Mouse (Mus musculus): ENCODE data around the gene Gria2. TPM values are rescaled to one million over a fixed set of nuclear protein-coding genes. Genes with fewer than 3 reads are reported as not detected.

The Gria2 gene
- total and polyA plus RNA-seq, 3 experiments = 0.11 TPM; not detected in 2

DNA sequence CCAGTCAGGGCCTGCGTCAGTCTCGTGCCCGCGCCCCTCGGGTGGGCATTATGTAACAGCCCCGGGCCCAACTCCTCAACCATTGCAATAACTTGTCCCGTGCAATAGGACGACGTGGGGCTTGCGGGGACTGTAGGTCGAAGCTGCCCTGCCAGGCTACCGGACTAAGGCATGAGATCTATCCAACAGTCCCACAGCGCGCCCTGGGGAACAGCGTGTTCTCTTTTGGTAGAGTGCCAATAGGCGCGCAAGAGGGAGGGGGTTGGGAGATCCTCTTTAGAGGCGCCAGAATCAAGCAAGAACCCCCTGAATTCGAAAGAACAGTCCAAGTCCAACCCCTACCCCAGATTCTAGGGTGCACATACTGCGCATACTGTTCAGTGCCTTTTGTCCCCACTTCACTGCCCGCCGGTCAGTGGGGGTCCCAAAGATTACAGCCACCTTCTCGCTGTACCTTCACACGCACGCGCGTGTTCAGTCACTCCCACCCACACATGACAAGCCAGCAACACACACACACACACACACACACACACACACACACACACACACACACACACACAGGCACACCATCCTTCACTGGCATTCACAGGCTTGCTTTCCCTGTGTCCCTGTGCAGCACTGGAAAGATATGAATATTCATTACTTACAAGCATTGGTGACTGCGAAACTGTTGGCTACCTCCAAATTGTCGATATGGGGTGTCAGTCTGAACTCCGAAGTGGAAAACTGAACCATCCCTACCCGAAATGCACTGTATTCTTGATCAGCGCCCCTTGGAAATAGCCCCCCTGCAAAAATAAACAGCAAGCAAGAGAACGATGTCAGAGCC, 1.4 kb downstream of the Gria2 start:
- no peak for TF ChIP-seq GATA2 (IDR thresholded peaks at IDR 0.05; ENCODE audit: borderline replicate concordance, low read depth, low read length)
- no peak for TF ChIP-seq POLR2AphosphoS5 (IDR thresholded peaks at IDR 0.05; ENCODE audit: insufficient replicate concordance, low read depth, low read length)
- no peak for TF ChIP-seq CTCF (IDR thresholded peaks at IDR 0.05; ENCODE audit: low read depth, low read length)
- TF ChIP-seq TAL1 (conservative IDR thresholded peaks at IDR 0.05; ENCODE audit: low read depth, low read length) = no peak
- no peak for TF ChIP-seq GATA1 (IDR thresholded peaks at IDR 0.05; ENCODE audit: borderline replicate concordance, low read length)
- no peaks in the 10 kb centered on the region for H3K9me3 ChIP-seq (replicated peaks)
- ATAC-seq (ENCODE audit: extremely low read depth, insufficient number of reproducible peaks, low FRiP score, poor library complexity, severe bottlenecking) (no peak), DNase-seq (ENCODE audit: low spot score) (no peak)
- no peaks in the 10 kb centered on the region for H3K4me1 ChIP-seq (ENCODE audit: insufficient read depth, low read depth, low read length)
- no peaks in the 10 kb centered on the region for H3K36me3 ChIP-seq (replicated peaks)
- H3K27me3 ChIP-seq (ENCODE audit: insufficient read depth, low read length) = peaks cover 2% of the 10 kb centered on the region; the same call in 1 of the 2 replicates
- no peak overlapping the region for H3K4me3 ChIP-seq (ENCODE audit: low read depth, low read length)

DNA sequence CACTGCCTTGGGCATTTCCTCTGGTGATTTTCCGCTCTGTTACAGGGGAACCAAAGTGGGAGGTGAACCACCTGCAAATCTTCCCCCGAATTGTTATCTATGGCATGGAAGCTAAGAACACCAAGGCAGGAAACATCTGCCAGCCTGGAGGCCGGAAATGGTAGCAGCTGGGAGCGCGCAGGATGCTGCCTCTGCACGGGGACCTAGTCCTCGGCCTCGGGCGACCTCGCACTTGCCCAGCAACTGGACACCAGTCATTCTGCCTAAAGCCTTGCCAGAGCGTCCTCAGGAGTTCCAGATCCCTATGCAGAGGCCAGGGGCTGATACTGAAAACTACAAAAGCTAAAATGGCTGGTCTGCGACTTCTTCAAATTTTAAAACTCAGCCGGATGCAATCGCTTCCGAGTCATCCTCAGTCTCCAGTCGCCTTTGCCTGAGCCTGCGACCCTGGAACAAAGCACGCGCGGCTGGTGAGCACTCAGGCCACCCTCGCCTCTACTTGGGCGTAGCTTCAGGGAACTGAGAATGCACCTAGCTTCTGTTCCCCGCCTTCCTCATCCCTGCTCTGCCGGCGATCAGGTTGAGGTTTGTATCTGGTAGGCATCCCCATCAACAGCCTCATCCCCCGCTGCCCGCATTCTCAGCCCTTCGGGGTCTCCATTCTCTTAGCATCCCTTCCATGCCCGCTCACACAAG, 2.2 kb downstream of the Gria2 start:
- no peaks in the 10 kb centered on the region for H3K4me1 ChIP-seq (ENCODE audit: insufficient read depth, low read depth, low read length)
- ATAC-seq (ENCODE audit: extremely low read depth, insufficient number of reproducible peaks, low FRiP score, poor library complexity, severe bottlenecking) (no peak), DNase-seq (ENCODE audit: low spot score) (no peak)
- H3K4me3 ChIP-seq (ENCODE audit: low read depth, low read length) = no peak overlapping the region
- TF ChIP-seq TAL1 (conservative IDR thresholded peaks at IDR 0.05; ENCODE audit: low read depth, low read length) (no peak), CTCF (IDR thresholded peaks at IDR 0.05; ENCODE audit: low read depth, low read length) (no peak)
- peaks cover 2% of the 10 kb centered on the region; the same call in 1 of the 2 replicates for H3K27me3 ChIP-seq (ENCODE audit: insufficient read depth, low read length)
- no peaks in the 10 kb centered on the region for H3K9me3 ChIP-seq (replicated peaks)
- H3K36me3 ChIP-seq (replicated peaks) = no peaks in the 10 kb centered on the region

DNA sequence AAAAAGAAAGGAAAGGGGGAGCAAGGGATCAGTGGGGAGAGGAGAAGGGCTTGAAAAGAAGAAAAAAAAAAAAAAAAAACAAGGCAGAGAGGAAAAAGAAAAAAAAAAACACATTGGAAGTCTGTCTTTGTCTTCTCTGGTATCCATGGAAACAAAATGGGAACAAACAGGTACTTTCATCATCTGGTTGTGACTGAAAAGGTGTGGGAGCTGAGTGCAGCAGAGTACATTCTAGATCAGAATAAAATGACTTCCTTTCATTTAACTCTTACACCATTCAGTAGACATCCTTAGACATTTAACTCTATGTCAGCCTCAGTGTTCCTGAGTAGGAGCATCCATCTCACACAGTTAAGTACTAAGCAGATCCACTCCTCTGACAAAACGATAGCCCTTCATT, 4.7 kb downstream of the Gria2 start:
- Histone ChIP-seq H3K9me3 (replicated peaks) (no peaks in the 10 kb centered on the region), H3K27me3 (ENCODE audit: insufficient read depth, low read length) (peaks cover 2% of the 10 kb centered on the region; the same call in 1 of the 2 replicates), H3K36me3 (replicated peaks) (no peaks in the 10 kb centered on the region), H3K4me3 (ENCODE audit: low read depth, low read length) (no peak overlapping the region), H3K4me1 (ENCODE audit: insufficient read depth, low read depth, low read length) (no peaks in the 10 kb centered on the region)
- ATAC-seq (ENCODE audit: extremely low read depth, insufficient number of reproducible peaks, low FRiP score, poor library complexity, severe bottlenecking) (no peak), DNase-seq (ENCODE audit: low spot score) (no peak)
- TF ChIP-seq POLR2AphosphoS5 (IDR thresholded peaks at IDR 0.05; ENCODE audit: insufficient replicate concordance, low read depth, low read length) (no peak), CTCF (IDR thresholded peaks at IDR 0.05; ENCODE audit: low read depth, low read length) (no peak), GATA2 (IDR thresholded peaks at IDR 0.05; ENCODE audit: borderline replicate concordance, low read depth, low read length) (no peak)

DNA sequence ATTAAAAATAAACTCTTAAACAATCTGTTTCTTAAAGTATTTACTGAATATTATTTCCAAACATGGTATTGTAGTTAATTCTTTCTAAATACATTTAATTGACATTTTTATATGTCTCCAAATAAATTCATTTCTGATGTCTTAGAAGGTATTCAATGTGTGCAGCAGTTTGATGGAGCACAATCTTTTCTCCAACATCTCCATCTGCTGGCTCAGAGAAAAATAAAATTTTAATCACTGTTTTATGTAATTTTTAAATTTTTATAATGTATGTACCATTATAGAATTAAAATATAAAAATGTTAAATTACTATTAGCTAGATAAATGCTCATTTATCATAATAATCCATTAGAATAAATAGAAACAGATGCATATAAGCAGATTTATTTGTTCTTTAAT, 5.9 kb downstream of the Gria2 start:
- TF ChIP-seq GATA1 (IDR thresholded peaks at IDR 0.05; ENCODE audit: borderline replicate concordance, low read length) (no peak), CTCF (IDR thresholded peaks at IDR 0.05; ENCODE audit: low read depth, low read length) (no peak), TAL1 (conservative IDR thresholded peaks at IDR 0.05; ENCODE audit: low read depth, low read length) (no peak), POLR2AphosphoS5 (IDR thresholded peaks at IDR 0.05; ENCODE audit: insufficient replicate concordance, low read depth, low read length) (no peak), GATA2 (IDR thresholded peaks at IDR 0.05; ENCODE audit: borderline replicate concordance, low read depth, low read length) (no peak)
- no peak for ATAC-seq (ENCODE audit: extremely low read depth, insufficient number of reproducible peaks, low FRiP score, poor library complexity, severe bottlenecking)
- H3K4me3 ChIP-seq (ENCODE audit: low read depth, low read length) = no peak overlapping the region
- no peaks in the 10 kb centered on the region for H3K4me1 ChIP-seq (ENCODE audit: insufficient read depth, low read depth, low read length)
- no peaks in the 10 kb centered on the region for H3K9me3 ChIP-seq (replicated peaks)
- H3K27me3 ChIP-seq (ENCODE audit: insufficient read depth, low read length) = peaks cover 2% of the 10 kb centered on the region; the same call in 1 of the 2 replicates
- H3K36me3 ChIP-seq (replicated peaks) = no peaks in the 10 kb centered on the region
- no peak for DNase-seq (ENCODE audit: low spot score)

DNA sequence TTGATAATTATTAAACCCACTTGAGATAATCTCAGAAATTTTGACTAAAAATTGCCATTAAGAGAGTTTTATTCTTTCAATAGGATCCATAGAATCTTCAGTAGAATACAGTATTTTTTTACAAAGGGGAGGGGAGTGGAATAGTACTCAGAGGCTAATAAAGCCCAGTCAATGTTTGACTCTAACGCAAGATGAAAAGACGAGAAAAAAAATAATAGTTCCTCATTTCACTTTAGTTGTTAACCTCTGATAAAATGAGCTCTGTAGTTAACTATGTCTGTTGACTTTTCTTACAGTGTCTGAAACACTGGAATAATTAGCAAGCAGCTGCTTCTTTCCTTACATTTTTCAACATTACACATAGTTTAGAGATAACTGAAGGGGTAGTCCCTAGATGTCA, 7.4 kb downstream of the Gria2 start:
- no peak for DNase-seq (ENCODE audit: low spot score)
- Histone ChIP-seq H3K27me3 (ENCODE audit: insufficient read depth, low read length) (no peaks in the 10 kb centered on the region), H3K36me3 (replicated peaks) (no peaks in the 10 kb centered on the region), H3K4me1 (ENCODE audit: insufficient read depth, low read depth, low read length) (no peaks in the 10 kb centered on the region), H3K4me3 (ENCODE audit: low read depth, low read length) (no peak overlapping the region), H3K9me3 (replicated peaks) (no peaks in the 10 kb centered on the region)
- TF ChIP-seq CTCF (IDR thresholded peaks at IDR 0.05; ENCODE audit: low read depth, low read length) (no peak), GATA1 (IDR thresholded peaks at IDR 0.05; ENCODE audit: borderline replicate concordance, low read length) (no peak), TAL1 (conservative IDR thresholded peaks at IDR 0.05; ENCODE audit: low read depth, low read length) (no peak), GATA2 (IDR thresholded peaks at IDR 0.05; ENCODE audit: borderline replicate concordance, low read depth, low read length) (no peak)
- no peak for ATAC-seq (ENCODE audit: extremely low read depth, insufficient number of reproducible peaks, low FRiP score, poor library complexity, severe bottlenecking)

DNA sequence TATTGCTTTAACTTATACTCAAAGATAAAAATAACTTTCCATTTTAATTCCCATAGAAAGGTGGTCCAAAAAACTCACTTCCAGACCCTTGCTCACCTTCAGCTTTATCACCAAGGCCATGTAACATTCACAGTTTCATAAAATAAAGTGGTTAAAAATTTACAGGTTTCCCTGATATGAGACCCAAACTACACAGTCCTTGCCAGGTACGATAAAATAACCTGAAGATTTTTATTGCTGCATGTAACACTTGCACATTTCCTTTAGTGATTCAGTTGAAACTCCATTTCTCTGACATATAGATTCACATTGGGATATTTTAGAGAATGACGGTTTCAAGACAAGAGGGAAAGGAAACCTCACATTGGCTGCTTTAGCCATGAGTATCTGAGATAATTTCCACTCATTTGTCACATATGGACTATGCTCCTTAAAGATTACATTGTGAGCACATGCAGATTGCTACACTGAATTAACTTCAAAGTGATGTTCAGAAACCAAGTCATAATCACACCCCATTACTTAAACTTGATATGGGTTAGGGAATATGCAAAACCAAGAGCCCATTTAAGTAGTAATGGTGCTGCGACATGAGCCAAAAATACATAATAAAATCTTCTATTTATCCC, 15.4 kb downstream of the Gria2 start:
- Histone ChIP-seq H3K27me3 (ENCODE audit: insufficient read depth, low read length) (no peaks in the 10 kb centered on the region), H3K9me3 (replicated peaks) (no peaks in the 10 kb centered on the region), H3K4me1 (ENCODE audit: insufficient read depth, low read depth, low read length) (no peaks in the 10 kb centered on the region), H3K4me3 (ENCODE audit: low read depth, low read length) (no peak overlapping the region), H3K36me3 (replicated peaks) (no peaks in the 10 kb centered on the region)
- TF ChIP-seq GATA2 (IDR thresholded peaks at IDR 0.05; ENCODE audit: borderline replicate concordance, low read depth, low read length) (no peak), CTCF (IDR thresholded peaks at IDR 0.05; ENCODE audit: low read depth, low read length) (no peak), TAL1 (conservative IDR thresholded peaks at IDR 0.05; ENCODE audit: low read depth, low read length) (no peak), GATA1 (IDR thresholded peaks at IDR 0.05; ENCODE audit: borderline replicate concordance, low read length) (no peak), POLR2AphosphoS5 (IDR thresholded peaks at IDR 0.05; ENCODE audit: insufficient replicate concordance, low read depth, low read length) (no peak)
- DNase-seq (ENCODE audit: low spot score) (no peak), ATAC-seq (ENCODE audit: extremely low read depth, insufficient number of reproducible peaks, low FRiP score, poor library complexity, severe bottlenecking) (no peak)

All from G1E (cell line).